Mouse (Mus musculus) kidney, adult 2 months (tissue): ENCODE measurements around the gene Gon7.

Experiments used
- CTCF ChIP-seq: fragments of 200-500 bp; conservative IDR thresholded peaks from 2 replicates; pipeline ENCODE4 v1.5.1; 2011; ENCODE audit warnings: low read depth, mild to moderate bottlenecking, control low read depth, low read length, moderate library complexity, mixed read lengths; ENCODE audit not compliant: insufficient read depth, insufficient read length
- POLR2A ChIP-seq: fragments of 200-500 bp; IDR thresholded peaks from one replicate; pipeline ENCODE4 v1.6.1; 2011; ENCODE audit warnings: low read depth, low read length, control low read depth

GRCm38 (mm10) chr12:102772676-102773075 is 15.1 kb upstream of the Gon7 start:
- TF ChIP-seq POLR2A (no peak), CTCF (no peak)
